Mouse (Mus musculus) limb, embryonic 14.5 days (tissue): Measurements from ENCODE around the gene Dad1. TPM values are rescaled to one million over a fixed set of nuclear protein-coding genes. Genes with fewer than 3 reads are reported as not detected.

Source experiments
- ATAC-seq: fragments of 200-750 bp; cut with Nextera tagmentation; 2 replicates; pipeline ENCODE4 v1.8.0; 2017; ENCODE audit warnings: low read depth, moderate number of reproducible peaks, moderate TSS enrichment; ENCODE audit not compliant: low FRiP score
- DNase-seq: peaks from one replicate; pipeline ENCODE4 v3.0.0-alpha.2; 2015; ENCODE audit warnings: low spot score
- H3K27ac ChIP-seq: fragments of 300-500 bp; sonication (generic); replicated peaks from 2 replicates; pipeline ENCODE4 v1.5.1; 2014; ENCODE audit warnings: low read depth, mild to moderate bottlenecking, low read length, moderate library complexity, mixed read lengths
- H3K27me3 ChIP-seq: fragments of 300-500 bp; sonication (generic); 2 replicates; pipeline ENCODE4 v1.6.1; 2014; ENCODE audit warnings: low read length, mixed read lengths; ENCODE audit not compliant: control insufficient read depth, insufficient read depth
- H3K36me3 ChIP-seq: fragments of 300-500 bp; sonication (generic); 2 replicates; pipeline ENCODE4 v1.6.1; 2014; ENCODE audit warnings: mild to moderate bottlenecking, low read length, moderate library complexity, mixed read lengths; ENCODE audit not compliant: control insufficient read depth, insufficient read depth
- H3K4me1 ChIP-seq: fragments of 300-500 bp; sonication (generic); 2 replicates; pipeline ENCODE4 v1.6.1; 2014; ENCODE audit warnings: antibody characterized with exemption, low read length, mixed read lengths; ENCODE audit not compliant: control insufficient read depth, insufficient read depth
- H3K4me2 ChIP-seq: fragments of 300-500 bp; sonication (generic); replicated peaks from 2 replicates; pipeline ENCODE4 v1.6.1; 2014; ENCODE audit warnings: low read depth, mild to moderate bottlenecking, low read length, moderate library complexity; ENCODE audit not compliant: severe bottlenecking
- H3K4me3 ChIP-seq: fragments of 300-500 bp; sonication (generic); replicated peaks from 2 replicates; pipeline ENCODE4 v1.5.1; 2014; ENCODE audit warnings: low read length
- H3K9ac ChIP-seq: fragments of 300-500 bp; sonication (generic); 2 replicates; pipeline ENCODE4 v1.6.1; 2014; ENCODE audit warnings: mild to moderate bottlenecking, low read depth, low read length, moderate library complexity; ENCODE audit not compliant: severe bottlenecking
- H3K9me3 ChIP-seq: fragments of 300-500 bp; sonication (generic); 2 replicates; pipeline ENCODE4 v1.6.1; 2016; ENCODE audit warnings: low read length; ENCODE audit not compliant: control insufficient read depth
- POLR2A ChIP-seq: fragments of 200-500 bp; IDR thresholded peaks from 2 replicates; pipeline ENCODE4 v1.8.0; 2012; ENCODE audit warnings: inconsistent platforms, mild to moderate bottlenecking, moderate library complexity, borderline replicate concordance; ENCODE audit not compliant: insufficient read depth, insufficient read length; ENCODE audit errors: extremely low read depth
- WGBS: fragments of 180-500 bp; shearing (Covaris S2); extraction: QIAGEN DNeasy Blood & Tissue Kit; methylation state at CpG from one replicate; pipeline ENCODE4 v1.1.7; 2014; 5-methylcytosine and 5-hydroxymethylcytosine counted together
- polyA plus RNA-seq, 2 experiments: library from polyadenylated mRNA; depleted of rRNA in 1 of 2; stranded (reverse) in 1 of 2; unstranded in 1 of 2; fragments of >200 nt; fragmentation: Nextera tagmentation in 1 of 2; extraction: Ambion mirVana in 1 of 2; gene quantifications; 2 replicates each; pipeline versions ENCODE4 v1.2.1 to v1.2.3; 2012 to 2014

Dad1 gene
- polyA plus RNA-seq (2012; rRNA removed) = 248 and 505 TPM in 2 replicates
- polyA plus RNA-seq (2014; fragmentation: Nextera tagmentation; extraction: Ambion mirVana) = 404 and 419 TPM in 2 replicates

- peak; percentile 99 for DNase-seq
- H3K27me3 ChIP-seq = no peaks in the 10 kb centered on the region
These were observed at the start of gene Dad1, which contains the start of gene Abhd4 for GRCm38 (mm10) chr14:54253741-54254291. TSS of gene Dad1 (minus strand) at chr14:54254104. TSS of gene Abhd4 (plus strand) at chr14:54254188.

GRCm38 (mm10) chr14:54300676-54301075 is 46.8 kb upstream of the Dad1 start:
- no peaks in the 10 kb centered on the region for H3K36me3 ChIP-seq
- no peak overlapping the region for H3K4me3 ChIP-seq
- H3K27me3 ChIP-seq = no peaks in the 10 kb centered on the region
- TF ChIP-seq POLR2A = no peak
- H3K9me3 ChIP-seq = no peaks in the 10 kb centered on the region
- H3K9ac ChIP-seq = no peak overlapping the region
- 87% methylated on average over 3 of the region's 3 CpGs for WGBS
- DNase-seq = no peak
- no peak overlapping the region for H3K4me2 ChIP-seq
- ATAC-seq = no peak
- H3K27ac ChIP-seq = no peak overlapping the region
- H3K4me1 ChIP-seq = no peaks in the 10 kb centered on the region

More at GRCm38 (mm10) chr14:54253741-54254291, at the start of gene Dad1, which contains the start of gene Abhd4:
- H3K9me3 ChIP-seq = no peaks in the 10 kb centered on the region
- H3K27ac ChIP-seq = peak within 1 kb of the TSS; percentile 72
- under 1% methylated on average over 39 of the region's 39 CpGs for WGBS
- H3K36me3 ChIP-seq = peaks cover under 1% of the 10 kb centered on the region; the same call in 1 of the 2 replicates
- ATAC-seq = peak; percentile 100
- peak within 1 kb of the TSS; percentile 82 for H3K4me3 ChIP-seq
- TF ChIP-seq POLR2A = peak; percentile 84; the same call in 1 of the 2 replicates
- H3K4me2 ChIP-seq = peak within 1 kb of the TSS; percentile 81
- H3K9ac ChIP-seq = peak within 1 kb of the TSS; percentile 78
- H3K4me1 ChIP-seq = peaks cover 17% of the 10 kb centered on the region

- 85% methylated on average over 5 of the region's 5 CpGs for WGBS
- no peaks in the 10 kb centered on the region for H3K27me3 ChIP-seq
- H3K4me2 ChIP-seq = no peak overlapping the region
- H3K4me1 ChIP-seq = no peaks in the 10 kb centered on the region
- no peaks in the 10 kb centered on the region for H3K36me3 ChIP-seq
- H3K4me3 ChIP-seq = no peak overlapping the region
- H3K27ac ChIP-seq = no peak overlapping the region
- ATAC-seq (no peak), DNase-seq (no peak)
- no peak for TF ChIP-seq POLR2A
- no peak overlapping the region for H3K9ac ChIP-seq
- no peaks in the 10 kb centered on the region for H3K9me3 ChIP-seq
These were observed 46.2 kb upstream of the Dad1 start for GRCm38 (mm10) chr14:54300136-54300535.

- DNase-seq (no peak), ATAC-seq (no peak)
- H3K4me2 ChIP-seq = no peak within 1 kb of the TSS
- WGBS = 66% methylated on average over 1 of the region's 1 CpGs
- TF ChIP-seq POLR2A = no peak
- no peak within 1 kb of the TSS for H3K27ac ChIP-seq
- H3K9ac ChIP-seq = no peak within 1 kb of the TSS
- H3K9me3 ChIP-seq = 0 out of 2 replicates have a peak, but pooled peaks cover 3% of the 10 kb centered on the region
- H3K27me3 ChIP-seq = no peaks in the 10 kb centered on the region
- H3K4me3 ChIP-seq = no peak within 1 kb of the TSS
- no peaks in the 10 kb centered on the region for H3K4me1 ChIP-seq
- no peaks in the 10 kb centered on the region for H3K36me3 ChIP-seq
These were observed 30.9 kb upstream of the Dad1 start, which contains the start of gene Olfr49 for GRCm38 (mm10) chr14:54284839-54285238. TSS of gene Olfr49 (minus strand) at chr14:54284939.

- H3K4me2 ChIP-seq = no peak overlapping the region
- 78% methylated on average over 2 of the region's 2 CpGs for WGBS
- no peak for TF ChIP-seq POLR2A
- H3K9me3 ChIP-seq = no peaks in the 10 kb centered on the region
- ATAC-seq (no peak), DNase-seq (no peak)
- H3K27ac ChIP-seq = no peak overlapping the region
- H3K4me1 ChIP-seq = no peaks in the 10 kb centered on the region
- no peaks in the 10 kb centered on the region for H3K36me3 ChIP-seq
- H3K27me3 ChIP-seq = no peaks in the 10 kb centered on the region
- no peak overlapping the region for H3K9ac ChIP-seq
- H3K4me3 ChIP-seq = no peak overlapping the region
These were observed 22.5 kb upstream of the Dad1 start for GRCm38 (mm10) chr14:54276446-54276845.

GRCm38 (mm10) chr14:54272696-54273095 is 18.8 kb upstream of the Dad1 start:
- Histone ChIP-seq H3K27me3 (no peaks in the 10 kb centered on the region), H3K4me3 (no peak overlapping the region), H3K4me2 (no peak overlapping the region), H3K9me3 (no peaks in the 10 kb centered on the region), H3K9ac (no peak overlapping the region), H3K4me1 (no peaks in the 10 kb centered on the region), H3K27ac (no peak overlapping the region), H3K36me3 (peaks cover 15% of the 10 kb centered on the region)
- ATAC-seq = no peak
- no peak for DNase-seq
- WGBS = 88% methylated on average over 3 of the region's 3 CpGs
- TF ChIP-seq POLR2A = no peak
